Mouse (Mus musculus) liver (tissue): ENCODE data around the gene Trpc4.

Source experiments
- DNase-seq: peaks from one replicate; pipeline ENCODE4 v3.0.0-alpha.2; 2020; ENCODE audit warnings: mixed read lengths

The Trpc4 gene

GRCm38 (mm10) chr3:54269180-54269579 is 113.3 kb downstream of the Trpc4 start:
- no peak for DNase-seq

GRCm38 (mm10) chr3:54274651-54275050 is 118.8 kb downstream of the Trpc4 start:
- no peak for DNase-seq

- DNase-seq, result no peak
Observed at GRCm38 (mm10) chr3:54289731-54290130, 133.9 kb downstream of the Trpc4 start.

DNA sequence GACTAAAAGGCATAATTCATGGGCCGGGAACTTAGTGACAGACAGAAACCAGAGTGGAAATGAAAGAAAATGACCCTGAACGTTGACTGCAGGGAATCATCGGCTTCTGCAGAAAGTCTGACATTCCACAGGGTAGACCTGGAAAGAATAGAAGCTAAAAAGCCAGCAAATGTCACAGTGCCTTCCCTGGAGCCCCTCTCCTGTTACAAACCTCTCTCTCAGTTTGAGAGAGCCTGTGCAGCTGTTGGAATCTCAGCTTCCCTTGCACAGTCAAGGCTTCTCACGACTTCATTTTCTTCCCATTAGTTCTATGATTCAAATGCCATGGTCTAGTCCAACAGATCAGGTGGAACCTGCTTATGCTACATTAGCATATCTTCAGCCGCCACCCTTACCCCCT is 154.8 kb downstream of the Trpc4 start:
- DNase-seq, result no peak

GRCm38 (mm10) chr3:54314055-54314454 is 158.2 kb downstream of the Trpc4 start:
- DNase-seq, result no peak

GRCm38 (mm10) chr3:54352891-54353652 is 197.2 kb downstream of the Trpc4 start:
- peak; percentile 46 for DNase-seq

- no peak for DNase-seq
Observed at GRCm38 (mm10) chr3:54357561-54357960, 201.7 kb downstream of the Trpc4 start.

- peak; percentile 27 for DNase-seq
Observed at GRCm38 (mm10) chr3:54358463-54359189, 202.8 kb downstream of the Trpc4 start.

DNA sequence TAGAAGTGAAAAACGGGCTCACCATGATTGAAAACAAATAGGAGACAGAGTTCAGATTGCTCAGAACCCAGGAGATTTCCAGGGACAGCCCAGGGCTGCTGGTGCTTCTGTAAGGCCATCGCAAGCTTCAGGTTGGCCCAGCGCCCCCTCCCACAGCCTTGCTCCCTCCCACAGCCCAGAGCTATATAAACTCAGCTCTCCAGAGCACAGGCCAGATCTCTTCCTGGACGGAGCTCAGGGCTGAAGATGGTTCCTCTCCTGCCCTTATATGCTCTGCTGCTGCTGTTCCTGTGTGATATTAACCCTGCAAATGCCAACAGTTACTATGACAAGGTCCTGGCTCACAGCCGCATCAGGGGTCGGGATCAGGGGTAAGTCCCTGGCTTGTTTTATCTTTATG is 205.1 kb downstream of the Trpc4 start, which contains the start of gene Postn:
Gene Postn, plus strand, starts transcription at position 213 of the 400 bp plus-strand sequence.
- DNase-seq, result peak; percentile 22

- no peak for DNase-seq
Observed at GRCm38 (mm10) chr3:54361656-54362055, 205.8 kb downstream of the Trpc4 start.
